Mouse (Mus musculus) frontal cortex, postnatal 10 days (tissue): ENCODE data around the gene Chd4.
A peak's percentile ranks its signal among the peaks of the same experiment; 100 is the strongest.

Experiments used
- DNase-seq, 2 experiments: peaks; one replicate each; pipeline ENCODE4 v3.0.0; 2022; ENCODE audit warnings: low spot score in 2 of 2, mixed read lengths in 1 of 2

The Chd4 gene

GRCm38 (mm10) chr6:125139747-125140146, 44.0 kb downstream of the Chd4 start:
- DNase-seq, result no peak

DNA sequence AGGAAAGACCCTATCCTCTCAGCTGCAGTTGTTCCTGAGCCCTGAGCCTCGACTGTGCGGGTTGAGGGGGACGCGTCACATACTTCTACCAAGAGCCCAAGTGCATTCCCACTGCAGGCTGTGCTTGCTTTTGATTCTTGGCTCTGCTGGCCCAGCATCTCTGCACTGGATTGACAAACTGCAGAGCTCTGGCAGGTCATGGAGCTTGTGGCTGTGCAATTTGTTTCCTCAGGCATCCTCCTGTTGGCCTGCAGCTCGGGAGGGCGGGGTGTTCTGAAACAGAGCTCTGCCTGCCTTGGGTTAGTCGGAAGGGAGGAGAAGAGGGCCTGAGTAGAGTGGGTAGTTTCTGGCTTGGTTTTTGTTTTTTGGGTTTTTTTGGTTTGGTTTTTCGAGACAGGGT, 46.7 kb downstream of the Chd4 start:
- DNase-seq, result no peak

GRCm38 (mm10) chr6:125143128-125143527, 47.3 kb downstream of the Chd4 start:
- no peak for DNase-seq

DNA sequence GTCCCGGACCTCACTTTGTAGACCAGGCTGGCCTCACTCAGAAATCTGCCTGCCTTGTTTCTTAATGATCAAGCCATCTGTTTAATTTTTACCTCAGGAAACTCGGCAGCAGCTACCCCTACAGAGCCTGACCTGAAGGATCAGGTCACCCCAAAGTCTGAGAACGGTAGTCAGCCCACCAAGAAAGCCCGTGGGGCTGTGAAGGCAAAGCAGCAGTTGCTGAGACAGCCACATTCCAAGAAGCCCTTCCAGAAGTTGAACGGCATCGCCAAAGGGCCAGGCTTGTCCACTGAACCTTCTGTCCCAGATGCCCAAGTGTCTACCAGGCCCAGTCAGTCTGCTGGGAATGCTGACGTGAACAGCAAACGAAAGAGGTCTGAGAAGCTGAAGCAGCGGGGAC, 48.1 kb downstream of the Chd4 start:
- no peak for DNase-seq

DNA sequence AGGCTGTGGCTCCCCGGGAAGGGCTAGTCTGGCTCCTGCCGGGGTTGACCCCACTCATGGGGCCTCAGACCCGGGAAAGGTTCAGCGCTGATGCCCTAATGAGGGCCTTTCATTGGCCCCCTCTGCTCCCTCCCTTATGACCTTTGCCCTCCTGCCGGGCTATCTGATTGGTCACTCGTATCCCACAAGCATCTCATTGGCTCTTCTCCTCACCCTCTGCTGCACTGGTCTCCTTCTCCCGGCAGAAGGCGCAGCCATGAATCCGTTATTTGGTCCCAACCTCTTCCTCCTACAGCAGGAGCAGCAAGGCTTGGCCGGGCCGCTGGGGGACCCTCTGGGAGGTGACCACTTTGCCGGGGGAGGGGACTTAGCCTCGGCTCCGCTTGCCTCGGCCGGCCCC, 49.2 kb downstream of the Chd4 start, which contains the start of gene Iffo1:
TSS of gene Iffo1 (plus strand) at position 241 of the 400 bp plus-strand sequence.
- DNase-seq, result peak; percentile 91 to 94

DNA sequence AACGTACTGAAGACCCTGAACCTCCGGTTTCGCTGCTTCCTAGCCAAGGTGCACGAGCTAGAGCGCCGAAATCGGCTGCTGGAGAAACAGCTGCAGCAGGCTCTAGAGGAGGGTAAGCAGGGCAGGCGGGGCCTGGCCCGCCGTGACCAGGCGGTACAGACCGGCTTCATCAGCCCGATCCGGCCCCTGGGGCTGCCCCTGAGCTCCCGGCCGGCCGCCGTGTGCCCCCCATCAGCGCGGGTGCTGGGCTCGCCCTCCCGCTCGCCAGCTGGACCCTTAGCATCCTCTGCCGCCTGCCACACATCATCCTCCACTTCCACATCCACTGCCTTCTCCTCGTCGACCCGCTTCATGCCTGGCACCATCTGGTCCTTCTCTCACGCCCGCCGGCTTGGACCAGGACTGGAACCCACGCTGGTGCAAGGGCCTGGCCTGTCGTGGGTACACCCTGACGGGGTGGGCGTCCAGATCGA, 49.7 kb downstream of the Chd4 start:
- DNase-seq, result no peak

DNA sequence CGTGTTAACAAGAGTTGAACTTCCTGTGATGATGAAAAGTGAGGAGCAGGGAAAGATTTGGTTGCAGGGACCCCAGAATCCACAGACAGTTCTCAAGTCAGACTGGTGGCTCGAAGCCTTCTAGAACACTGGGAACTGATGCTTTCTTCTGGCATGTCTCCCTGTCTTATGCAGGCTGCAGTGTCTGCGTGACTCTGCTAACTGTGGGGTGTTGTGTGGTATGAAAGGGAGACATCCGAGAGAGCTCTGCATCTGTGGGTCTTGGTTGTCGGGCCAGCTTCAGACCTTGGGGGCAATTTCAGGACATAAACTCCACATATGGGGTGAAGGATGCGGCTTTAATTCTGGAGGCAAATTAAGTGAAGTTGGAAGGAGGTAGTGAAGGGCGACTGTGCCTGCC, 50.4 kb downstream of the Chd4 start:
- no peak for DNase-seq

- peak in 1 of 2 experiments; percentile 35 for DNase-seq
These were observed 51.0 kb downstream of the Chd4 start for GRCm38 (mm10) chr6:125146797-125147196.

DNA sequence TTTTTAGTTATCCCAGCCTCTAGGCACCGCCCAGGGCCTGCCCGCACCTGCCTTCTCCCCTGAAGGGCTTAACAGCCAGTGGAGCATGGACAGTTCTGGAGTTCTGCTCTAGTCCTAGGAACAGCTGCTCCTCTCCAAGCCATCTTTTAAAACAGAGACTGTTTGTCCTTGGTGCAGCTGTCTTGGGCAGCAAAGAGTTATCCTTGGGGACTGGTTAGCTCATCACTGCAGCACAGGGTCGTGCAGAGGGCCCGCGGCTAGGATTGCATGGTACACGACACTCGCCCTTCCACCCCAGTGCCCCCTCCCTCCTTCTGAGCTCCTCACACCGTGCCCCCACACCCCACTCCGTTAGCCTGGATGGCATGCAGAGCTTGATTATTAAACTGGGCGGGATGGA, 51.5 kb downstream of the Chd4 start:
- peak in 1 of 2 experiments; percentile 13 for DNase-seq

GRCm38 (mm10) chr6:125148251-125148925, 52.6 kb downstream of the Chd4 start:
- DNase-seq, result peak in 1 of 2 experiments; percentile 36

- peak in 1 of 2 experiments; percentile 52 for DNase-seq
These were observed 53.3 kb downstream of the Chd4 start for GRCm38 (mm10) chr6:125148926-125149568.

GRCm38 (mm10) chr6:125149569-125149950, 53.8 kb downstream of the Chd4 start:
- DNase-seq, result no peak

GRCm38 (mm10) chr6:125152212-125153017, 56.6 kb downstream of the Chd4 start:
- no peak for DNase-seq

- DNase-seq, result no peak
These were observed 57.2 kb downstream of the Chd4 start for GRCm38 (mm10) chr6:125153018-125153389.

DNA sequence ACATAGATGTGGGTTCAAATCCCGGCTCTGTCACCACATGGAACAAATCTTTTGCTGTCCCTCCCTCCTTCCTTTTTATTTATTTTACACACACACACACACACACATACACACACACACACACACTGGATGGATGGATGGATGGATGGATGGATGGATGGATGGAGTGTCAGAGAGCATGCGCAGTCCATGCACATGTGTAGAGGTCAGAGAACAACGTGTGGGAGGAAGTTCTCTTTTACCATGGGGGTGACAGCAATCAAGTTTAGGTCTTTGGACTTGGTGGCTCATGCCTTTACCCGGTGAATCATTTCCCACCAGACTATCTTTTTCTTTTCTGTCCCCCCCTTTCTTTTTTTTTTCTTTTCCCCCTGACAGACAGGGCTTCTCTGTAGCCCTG, 57.9 kb downstream of the Chd4 start:
- DNase-seq, result no peak

GRCm38 (mm10) chr6:125154550-125154949, 58.8 kb downstream of the Chd4 start:
- no peak for DNase-seq

DNA sequence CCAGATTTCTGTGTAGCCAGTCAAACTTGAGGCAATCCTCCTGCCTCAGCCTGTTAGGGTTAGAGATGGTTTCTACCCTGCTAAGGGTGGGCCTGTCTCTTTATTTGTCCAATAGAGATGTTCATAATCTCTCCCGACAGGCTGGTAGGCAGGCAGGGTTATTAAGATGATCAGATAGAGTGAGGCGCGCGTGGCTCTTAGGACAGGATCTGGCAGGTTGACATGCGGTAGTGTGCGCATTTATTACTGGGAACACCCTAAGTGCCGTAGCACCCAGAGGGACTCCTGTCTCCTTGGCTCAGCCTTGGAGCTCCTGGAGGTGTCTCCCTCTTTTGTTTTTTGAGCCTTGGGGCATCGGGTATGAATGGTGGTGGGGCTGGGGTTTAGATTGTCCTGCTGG, 59.5 kb downstream of the Chd4 start:
- no peak for DNase-seq

DNA sequence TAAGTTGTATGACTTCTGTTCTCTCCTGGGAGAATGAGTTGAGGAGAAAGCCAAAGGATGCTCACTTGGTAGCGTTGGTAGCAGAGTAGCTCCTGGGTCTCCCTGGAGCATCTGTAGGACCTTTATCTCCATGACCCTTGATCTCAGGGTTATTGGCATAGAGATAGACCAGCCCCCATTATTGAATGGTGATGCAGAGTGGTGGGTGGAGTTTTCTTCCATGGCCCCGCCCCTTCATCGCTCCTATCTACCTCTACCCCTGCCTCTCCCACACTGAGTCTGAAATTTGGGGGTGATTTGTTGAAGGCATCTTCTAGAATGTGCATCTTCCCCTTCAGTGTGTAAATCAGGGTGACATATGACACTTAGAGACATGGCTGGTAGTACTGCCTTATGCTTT, 60.7 kb downstream of the Chd4 start:
- no peak for DNase-seq

DNA sequence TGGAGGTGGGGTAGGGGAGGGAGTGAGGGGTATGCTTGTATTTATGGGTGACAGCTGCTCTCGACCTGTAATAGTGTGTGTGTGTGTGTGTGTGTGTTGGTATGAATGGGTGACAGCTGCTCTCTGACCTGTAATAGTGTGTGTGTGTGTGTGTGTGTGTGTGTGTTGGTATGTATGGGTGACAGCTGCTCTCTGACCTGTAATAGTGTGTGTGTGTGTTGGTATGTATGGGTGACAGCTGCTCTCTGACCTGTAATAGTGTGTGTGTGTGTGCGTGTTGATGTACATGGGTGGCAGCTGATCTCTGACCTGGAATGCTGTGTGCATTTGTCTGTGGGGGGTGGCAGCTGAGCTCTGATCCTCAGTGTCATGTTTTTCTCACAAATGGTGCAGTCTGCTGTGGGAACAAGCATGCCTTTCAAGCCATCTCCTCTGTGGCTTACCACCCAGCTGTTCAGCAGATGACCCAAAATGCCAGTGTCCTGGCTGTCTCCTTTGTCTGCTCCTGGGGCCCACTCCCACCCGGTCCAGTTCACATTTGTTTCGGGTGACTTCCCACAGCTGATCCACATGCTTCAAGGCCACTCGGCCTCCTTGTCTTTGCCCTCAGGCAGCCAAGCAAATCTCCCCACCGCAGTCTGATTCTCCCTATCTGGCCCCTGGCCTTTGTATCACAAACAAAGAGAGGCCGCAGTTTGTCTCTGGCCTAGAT, 61.3 kb downstream of the Chd4 start:
- no peak for DNase-seq

DNA sequence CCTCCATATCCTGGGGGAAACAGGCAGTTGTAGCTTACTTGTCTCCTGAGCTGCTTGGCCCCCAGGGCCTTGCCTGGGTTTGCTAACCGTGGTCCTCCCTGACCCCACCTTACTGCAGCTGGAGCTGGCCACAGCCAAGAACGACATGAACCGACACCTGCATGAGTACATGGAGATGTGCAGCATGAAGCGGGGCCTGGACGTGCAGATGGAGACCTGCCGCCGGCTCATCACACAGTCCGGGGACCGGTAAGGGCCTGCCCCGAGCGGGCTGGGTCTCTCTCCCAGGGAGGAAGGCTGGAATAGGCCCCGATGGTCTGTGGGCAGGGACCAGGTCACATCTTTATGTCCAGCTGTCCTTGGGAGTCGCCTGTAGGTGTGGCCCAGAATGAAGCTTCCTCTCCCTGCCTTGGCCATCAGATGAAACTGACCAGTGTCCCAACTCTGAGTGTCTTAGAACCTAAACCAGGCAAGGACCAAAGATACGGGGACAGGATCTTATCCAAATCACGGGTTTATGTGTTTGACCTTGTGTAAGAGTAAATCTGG, 63.2 kb downstream of the Chd4 start:
- no peak for DNase-seq

DNA sequence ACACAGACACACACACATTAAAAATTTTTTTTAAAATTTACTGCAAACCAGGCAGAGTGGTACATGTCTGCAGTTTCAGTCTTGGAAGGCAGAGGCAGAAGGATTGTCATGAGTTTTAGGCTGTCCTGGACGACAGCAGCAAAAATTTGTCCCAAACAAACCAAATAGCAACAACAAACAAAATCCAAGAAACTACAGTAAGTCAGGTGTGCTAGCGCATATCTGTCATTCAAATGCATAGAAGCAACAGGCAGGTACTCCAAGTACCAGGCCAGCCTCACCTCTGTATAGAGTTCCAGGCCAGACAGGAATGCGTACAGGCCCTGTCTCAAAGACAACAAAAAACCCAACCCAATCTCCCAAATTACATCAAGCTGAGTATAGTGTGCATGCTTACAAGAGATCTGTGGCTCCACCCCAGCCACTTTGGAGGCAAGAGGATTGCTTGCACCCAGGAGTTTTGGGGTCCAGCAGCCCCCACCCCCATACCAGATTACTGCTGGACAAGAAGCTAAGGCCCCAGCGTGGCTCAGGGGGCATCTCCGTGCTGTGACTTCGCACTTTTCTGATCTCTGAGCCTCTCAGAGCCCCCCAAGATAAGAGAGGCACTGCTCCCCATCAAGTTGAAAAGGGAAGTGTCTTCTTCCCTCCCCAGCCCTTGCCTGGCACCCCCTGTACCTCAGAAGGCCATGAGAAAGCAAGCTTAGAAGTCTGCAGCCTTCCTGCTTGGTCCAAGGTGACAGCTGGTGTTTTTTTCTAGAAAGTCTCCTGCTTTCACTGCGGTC, 64.2 kb downstream of the Chd4 start:
- DNase-seq, result peak in 1 of 2 experiments; percentile 12
